Mouse (Mus musculus) kidney, postnatal 0 days (tissue): ENCODE data around the gene Glo1. TPM values are rescaled to one million over a fixed set of nuclear protein-coding genes. Genes with fewer than 3 reads are reported as not detected.

Experiments used
- ATAC-seq: fragments of 200-750 bp; cut with Nextera tagmentation; replicated peaks from 2 replicates; pipeline ENCODE4 v1.8.0; 2017; ENCODE audit warnings: low read depth, moderate number of reproducible peaks, moderate TSS enrichment, moderate library complexity; ENCODE audit not compliant: low FRiP score
- DNase-seq: peaks from one replicate; pipeline ENCODE4 v3.0.0-alpha.2; 2016; ENCODE audit warnings: low spot score
- H3K27ac ChIP-seq: fragments of 300-500 bp; sonication (generic); 2 replicates; pipeline ENCODE4 v1.5.1; 2014; ENCODE audit warnings: mild to moderate bottlenecking
- H3K27me3 ChIP-seq: fragments of 300-500 bp; sonication (generic); 2 replicates; pipeline ENCODE4 v1.6.1; 2014; ENCODE audit warnings: low read length, mixed read lengths; ENCODE audit not compliant: insufficient read depth
- H3K36me3 ChIP-seq: fragments of 300-500 bp; sonication (generic); 2 replicates; pipeline ENCODE4 v1.6.1; 2014; ENCODE audit warnings: low read length, mixed read lengths; ENCODE audit not compliant: insufficient read depth
- H3K4me1 ChIP-seq: fragments of 300-500 bp; sonication (generic); replicated peaks from 2 replicates; pipeline ENCODE4 v1.6.1; 2014; ENCODE audit warnings: antibody characterized with exemption, low read length, mixed read lengths; ENCODE audit not compliant: insufficient read depth
- H3K4me2 ChIP-seq: fragments of 300-500 bp; sonication (generic); 2 replicates; pipeline ENCODE4 v1.6.1; 2014; ENCODE audit warnings: mild to moderate bottlenecking, low read length, moderate library complexity, mixed read lengths
- H3K4me3 ChIP-seq: fragments of 300-500 bp; sonication (generic); replicated peaks from 2 replicates; pipeline ENCODE4 v1.5.1; 2014; ENCODE audit warnings: low read depth, low read length
- H3K9ac ChIP-seq: fragments of 300-500 bp; sonication (generic); 2 replicates; pipeline ENCODE4 v1.6.1; 2014; ENCODE audit warnings: low read depth, low read length
- H3K9me3 ChIP-seq: fragments of 300-500 bp; sonication (generic); replicated peaks from 2 replicates; pipeline ENCODE4 v1.6.1; 2016; ENCODE audit warnings: low read length, inconsistent platforms, mixed read lengths
- CTCF ChIP-seq: IDR thresholded peaks from 2 replicates; pipeline ENCODE4 v1.5.1; 2016; ENCODE audit warnings: antibody characterized with exemption, low read depth, mild to moderate bottlenecking, moderate library complexity
- WGBS: fragments of 180-500 bp; shearing (Covaris S2); extraction: QIAGEN DNeasy Blood & Tissue Kit; methylation state at CpG from one replicate; pipeline ENCODE4 v1.1.7; 2014; 5-methylcytosine and 5-hydroxymethylcytosine counted together
- polyA plus RNA-seq: library from polyadenylated mRNA; unstranded; fragments of >200 nt; fragmentation: Nextera tagmentation; extraction: Ambion mirVana; gene quantifications from 2 replicates; pipeline ENCODE4 v1.2.1, GENCODE M21; 2015

Gene Glo1
- polyA plus RNA-seq, 1 experiment from 2014 or later: 247 TPM

GRCm38 (mm10) chr17:30605001-30605400, 21.7 kb downstream of the Glo1 start:
- H3K27me3 ChIP-seq: no peaks in the 10 kb centered on the region
- H3K4me2 ChIP-seq: no peak overlapping the region
- H3K9ac ChIP-seq: no peak overlapping the region
- TF ChIP-seq CTCF: no peak
- H3K4me3 ChIP-seq: no peak overlapping the region
- H3K36me3 ChIP-seq: peaks cover 22% of the 10 kb centered on the region; the same call in 1 of the 2 replicates
- no peak for DNase-seq
- ATAC-seq: no peak
- no peak overlapping the region for H3K27ac ChIP-seq
- WGBS: 88% methylated on average over 5 of the region's 5 CpGs
- no peaks in the 10 kb centered on the region for H3K9me3 ChIP-seq
- 0 out of 2 replicates have a peak, but pooled peaks cover 19% of the 10 kb centered on the region for H3K4me1 ChIP-seq

GRCm38 (mm10) chr17:30604296-30604695, 22.4 kb downstream of the Glo1 start:
- WGBS: 37% methylated on average over 6 of the region's 6 CpGs
- Histone ChIP-seq H3K27ac (no peak overlapping the region), H3K9ac (no peak overlapping the region), H3K4me1 (0 out of 2 replicates have a peak, but pooled peaks cover 14% of the 10 kb centered on the region), H3K4me2 (no peak overlapping the region), H3K4me3 (no peak overlapping the region), H3K36me3 (peaks cover 23% of the 10 kb centered on the region; the same call in 1 of the 2 replicates), H3K27me3 (no peaks in the 10 kb centered on the region), H3K9me3 (no peaks in the 10 kb centered on the region)
- no peak for TF ChIP-seq CTCF
- ATAC-seq (no peak), DNase-seq (no peak)

GRCm38 (mm10) chr17:30602175-30602574, 24.5 kb downstream of the Glo1 start:
- H3K4me1 ChIP-seq: 0 out of 2 replicates have a peak, but pooled peaks cover 3% of the 10 kb centered on the region
- H3K9me3 ChIP-seq: no peaks in the 10 kb centered on the region
- H3K27ac ChIP-seq: no peak overlapping the region
- H3K4me3 ChIP-seq: no peak overlapping the region
- no peaks in the 10 kb centered on the region for H3K27me3 ChIP-seq
- peaks cover 41% of the 10 kb centered on the region for H3K36me3 ChIP-seq
- DNase-seq (no peak), ATAC-seq (no peak)
- WGBS: 88% methylated on average over 14 of the region's 14 CpGs
- H3K4me2 ChIP-seq: no peak overlapping the region
- TF ChIP-seq CTCF: no peak
- H3K9ac ChIP-seq: no peak overlapping the region

GRCm38 (mm10) chr17:30598300-30598699, 28.4 kb downstream of the Glo1 start:
- DNase-seq (no peak), ATAC-seq (no peak)
- H3K27me3 ChIP-seq: no peaks in the 10 kb centered on the region
- H3K9me3 ChIP-seq: no peaks in the 10 kb centered on the region
- WGBS: 90% methylated on average over 5 of the region's 5 CpGs
- H3K4me3 ChIP-seq: no peak overlapping the region
- no peak overlapping the region for H3K4me2 ChIP-seq
- H3K27ac ChIP-seq: no peak overlapping the region
- no peak overlapping the region for H3K9ac ChIP-seq
- TF ChIP-seq CTCF: no peak
- H3K36me3 ChIP-seq: peaks cover 62% of the 10 kb centered on the region
- H3K4me1 ChIP-seq: no peaks in the 10 kb centered on the region

- 96% methylated on average over 9 of the region's 9 CpGs for WGBS
- DNase-seq (no peak), ATAC-seq (no peak)
- H3K4me3 ChIP-seq: no peak overlapping the region
- H3K36me3 ChIP-seq: peaks cover 64% of the 10 kb centered on the region
- no peak overlapping the region for H3K9ac ChIP-seq
- H3K9me3 ChIP-seq: no peaks in the 10 kb centered on the region
- H3K27me3 ChIP-seq: no peaks in the 10 kb centered on the region
- no peak for TF ChIP-seq CTCF
- H3K27ac ChIP-seq: no peak overlapping the region
- H3K4me2 ChIP-seq: no peak overlapping the region
- H3K4me1 ChIP-seq: no peaks in the 10 kb centered on the region
Measured at GRCm38 (mm10) chr17:30597786-30598185, 28.9 kb downstream of the Glo1 start.

- TF ChIP-seq CTCF: no peak
- H3K36me3 ChIP-seq: peaks cover 50% of the 10 kb centered on the region
- no peaks in the 10 kb centered on the region for H3K27me3 ChIP-seq
- H3K4me1 ChIP-seq: no peaks in the 10 kb centered on the region
- DNase-seq (no peak), ATAC-seq (no peak)
- H3K9me3 ChIP-seq: no peaks in the 10 kb centered on the region
- WGBS: 53% methylated on average over 6 of the region's 6 CpGs
- H3K9ac ChIP-seq: no peak overlapping the region
- H3K4me3 ChIP-seq: no peak overlapping the region
- no peak overlapping the region for H3K4me2 ChIP-seq
- H3K27ac ChIP-seq: no peak overlapping the region
Measured at GRCm38 (mm10) chr17:30594846-30595245, 31.8 kb downstream of the Glo1 start.

GRCm38 (mm10) chr17:30594407-30594806, 32.3 kb downstream of the Glo1 start:
- H3K9ac ChIP-seq: no peak overlapping the region
- no peaks in the 10 kb centered on the region for H3K9me3 ChIP-seq
- no peak overlapping the region for H3K4me3 ChIP-seq
- no peak for DNase-seq
- no peak for TF ChIP-seq CTCF
- no peak overlapping the region for H3K27ac ChIP-seq
- H3K36me3 ChIP-seq: peaks cover 50% of the 10 kb centered on the region
- no peak overlapping the region for H3K4me2 ChIP-seq
- ATAC-seq: no peak
- H3K27me3 ChIP-seq: no peaks in the 10 kb centered on the region
- no peaks in the 10 kb centered on the region for H3K4me1 ChIP-seq
- WGBS: 56% methylated on average over 5 of the region's 5 CpGs
